Mouse (Mus musculus): ENCODE results near the gene Dnaic1. TPM values are rescaled to one million over a fixed set of nuclear protein-coding genes. Genes with fewer than 3 reads are reported as not detected.

Dnaic1 gene
- polyA plus RNA-seq, 1 experiment from 2014 or later, result 4.8 TPM

- H3K4me2 ChIP-seq (replicated peaks; ENCODE audit: low read depth, low read length), result no peak overlapping the region
- no peaks in the 10 kb centered on the region for H3K36me3 ChIP-seq (ENCODE audit: control insufficient read depth, insufficient read depth, low read length)
- ATAC-seq (ENCODE audit: insufficient number of reproducible peaks, insufficient read depth, low FRiP score, low read depth), result no peak
- 19% methylated on average over 6 of the region's 6 CpGs for WGBS
- H3K9ac ChIP-seq (replicated peaks; ENCODE audit: low read depth, low read length), result no peak overlapping the region
- H3K4me3 ChIP-seq (ENCODE audit: low read depth, low read length), result no peak overlapping the region
- H3K9me3 ChIP-seq (ENCODE audit: control insufficient read depth, low read depth, low read length), result no peaks in the 10 kb centered on the region
- 0 out of 2 replicates have a peak, but pooled peaks cover 3% of the 10 kb centered on the region for H3K4me1 ChIP-seq (ENCODE audit: control insufficient read depth, insufficient read depth, low read length)
- no peak overlapping the region for H3K27ac ChIP-seq (ENCODE audit: low read length)
- H3K27me3 ChIP-seq (ENCODE audit: control insufficient read depth, insufficient read depth, low read length), result no peaks in the 10 kb centered on the region
Measured at GRCm38 (mm10) chr4:41575914-41576313, 6.3 kb downstream of the Dnaic1 start.

GRCm38 (mm10) chr4:41583353-41583752, 13.8 kb downstream of the Dnaic1 start:
- Histone ChIP-seq H3K9ac (replicated peaks; ENCODE audit: low read depth, low read length) (no peak overlapping the region), H3K27me3 (ENCODE audit: control insufficient read depth, insufficient read depth, low read length) (no peaks in the 10 kb centered on the region), H3K27ac (ENCODE audit: low read length) (no peak overlapping the region), H3K9me3 (ENCODE audit: control insufficient read depth, low read depth, low read length) (no peaks in the 10 kb centered on the region), H3K36me3 (ENCODE audit: control insufficient read depth, insufficient read depth, low read length) (no peaks in the 10 kb centered on the region), H3K4me1 (ENCODE audit: control insufficient read depth, insufficient read depth, low read length) (no peaks in the 10 kb centered on the region), H3K4me3 (ENCODE audit: low read depth, low read length) (no peak overlapping the region), H3K4me2 (replicated peaks; ENCODE audit: low read depth, low read length) (no peak overlapping the region)
- 83% methylated on average over 7 of the region's 7 CpGs for WGBS
- ATAC-seq (ENCODE audit: insufficient number of reproducible peaks, insufficient read depth, low FRiP score, low read depth), result no peak

- Histone ChIP-seq H3K9ac (replicated peaks; ENCODE audit: low read depth, low read length) (no peak overlapping the region), H3K9me3 (ENCODE audit: control insufficient read depth, low read depth, low read length) (no peaks in the 10 kb centered on the region), H3K4me2 (replicated peaks; ENCODE audit: low read depth, low read length) (no peak overlapping the region), H3K36me3 (ENCODE audit: control insufficient read depth, insufficient read depth, low read length) (no peaks in the 10 kb centered on the region), H3K4me3 (ENCODE audit: low read depth, low read length) (no peak overlapping the region), H3K4me1 (ENCODE audit: control insufficient read depth, insufficient read depth, low read length) (no peaks in the 10 kb centered on the region), H3K27me3 (ENCODE audit: control insufficient read depth, insufficient read depth, low read length) (no peaks in the 10 kb centered on the region), H3K27ac (ENCODE audit: low read length) (no peak overlapping the region)
- no peak for ATAC-seq (ENCODE audit: insufficient number of reproducible peaks, insufficient read depth, low FRiP score, low read depth)
- 61% methylated on average over 4 of the region's 4 CpGs for WGBS
Measured at GRCm38 (mm10) chr4:41602818-41603217, 33.2 kb downstream of the Dnaic1 start.

- Histone ChIP-seq H3K4me1 (ENCODE audit: control insufficient read depth, insufficient read depth, low read length) (no peaks in the 10 kb centered on the region), H3K9ac (replicated peaks; ENCODE audit: low read depth, low read length) (no peak overlapping the region), H3K4me2 (replicated peaks; ENCODE audit: low read depth, low read length) (no peak overlapping the region), H3K27me3 (ENCODE audit: control insufficient read depth, insufficient read depth, low read length) (no peaks in the 10 kb centered on the region), H3K9me3 (ENCODE audit: control insufficient read depth, low read depth, low read length) (no peaks in the 10 kb centered on the region), H3K27ac (ENCODE audit: low read length) (no peak overlapping the region), H3K4me3 (ENCODE audit: low read depth, low read length) (no peak overlapping the region), H3K36me3 (ENCODE audit: control insufficient read depth, insufficient read depth, low read length) (no peaks in the 10 kb centered on the region)
- no peak for ATAC-seq (ENCODE audit: insufficient number of reproducible peaks, insufficient read depth, low FRiP score, low read depth)
- 43% methylated on average over 8 of the region's 8 CpGs for WGBS
Measured at GRCm38 (mm10) chr4:41604476-41605396, 35.2 kb downstream of the Dnaic1 start.

GRCm38 (mm10) chr4:41606784-41607183, 37.2 kb downstream of the Dnaic1 start:
- no peaks in the 10 kb centered on the region for H3K36me3 ChIP-seq (ENCODE audit: control insufficient read depth, insufficient read depth, low read length)
- ATAC-seq (ENCODE audit: insufficient number of reproducible peaks, insufficient read depth, low FRiP score, low read depth), result no peak
- H3K9me3 ChIP-seq (ENCODE audit: control insufficient read depth, low read depth, low read length), result no peaks in the 10 kb centered on the region
- H3K4me2 ChIP-seq (replicated peaks; ENCODE audit: low read depth, low read length), result no peak overlapping the region
- H3K4me3 ChIP-seq (ENCODE audit: low read depth, low read length), result no peak overlapping the region
- 34% methylated on average over 4 of the region's 4 CpGs for WGBS
- H3K9ac ChIP-seq (replicated peaks; ENCODE audit: low read depth, low read length), result no peak overlapping the region
- H3K27ac ChIP-seq (ENCODE audit: low read length), result no peak overlapping the region
- H3K27me3 ChIP-seq (ENCODE audit: control insufficient read depth, insufficient read depth, low read length), result no peaks in the 10 kb centered on the region
- no peaks in the 10 kb centered on the region for H3K4me1 ChIP-seq (ENCODE audit: control insufficient read depth, insufficient read depth, low read length)

GRCm38 (mm10) chr4:41609681-41610593, 40.4 kb downstream of the Dnaic1 start:
- no peak overlapping the region for H3K9ac ChIP-seq (replicated peaks; ENCODE audit: low read depth, low read length)
- no peaks in the 10 kb centered on the region for H3K4me1 ChIP-seq (ENCODE audit: control insufficient read depth, insufficient read depth, low read length)
- no peak overlapping the region for H3K4me2 ChIP-seq (replicated peaks; ENCODE audit: low read depth, low read length)
- ATAC-seq (ENCODE audit: insufficient number of reproducible peaks, insufficient read depth, low FRiP score, low read depth), result no peak
- no peak overlapping the region for H3K27ac ChIP-seq (ENCODE audit: low read length)
- WGBS, result 79% methylated on average over 10 of the region's 10 CpGs
- no peaks in the 10 kb centered on the region for H3K36me3 ChIP-seq (ENCODE audit: control insufficient read depth, insufficient read depth, low read length)
- H3K9me3 ChIP-seq (ENCODE audit: control insufficient read depth, low read depth, low read length), result no peaks in the 10 kb centered on the region
- H3K27me3 ChIP-seq (ENCODE audit: control insufficient read depth, insufficient read depth, low read length), result no peaks in the 10 kb centered on the region
- H3K4me3 ChIP-seq (ENCODE audit: low read depth, low read length), result no peak overlapping the region

GRCm38 (mm10) chr4:41610594-41610980, 41.0 kb downstream of the Dnaic1 start:
- no peaks in the 10 kb centered on the region for H3K27me3 ChIP-seq (ENCODE audit: control insufficient read depth, insufficient read depth, low read length)
- ATAC-seq (ENCODE audit: insufficient number of reproducible peaks, insufficient read depth, low FRiP score, low read depth), result no peak

GRCm38 (mm10) chr4:41612166-41612565, 42.6 kb downstream of the Dnaic1 start:
- Histone ChIP-seq H3K9me3 (ENCODE audit: control insufficient read depth, low read depth, low read length) (no peaks in the 10 kb centered on the region), H3K4me1 (ENCODE audit: control insufficient read depth, insufficient read depth, low read length) (no peaks in the 10 kb centered on the region), H3K9ac (replicated peaks; ENCODE audit: low read depth, low read length) (no peak overlapping the region), H3K36me3 (ENCODE audit: control insufficient read depth, insufficient read depth, low read length) (no peaks in the 10 kb centered on the region), H3K27me3 (ENCODE audit: control insufficient read depth, insufficient read depth, low read length) (no peaks in the 10 kb centered on the region), H3K27ac (ENCODE audit: low read length) (no peak overlapping the region), H3K4me2 (replicated peaks; ENCODE audit: low read depth, low read length) (no peak overlapping the region), H3K4me3 (ENCODE audit: low read depth, low read length) (no peak overlapping the region)
- 54% methylated on average over 8 of the region's 8 CpGs for WGBS
- ATAC-seq (ENCODE audit: insufficient number of reproducible peaks, insufficient read depth, low FRiP score, low read depth), result no peak

More at GRCm38 (mm10) chr4:41610594-41610980, 41.0 kb downstream of the Dnaic1 start:
- Histone ChIP-seq H3K36me3 (ENCODE audit: control insufficient read depth, insufficient read depth, low read length) (no peaks in the 10 kb centered on the region), H3K4me2 (replicated peaks; ENCODE audit: low read depth, low read length) (no peak overlapping the region), H3K9me3 (ENCODE audit: control insufficient read depth, low read depth, low read length) (no peaks in the 10 kb centered on the region), H3K4me3 (ENCODE audit: low read depth, low read length) (no peak overlapping the region), H3K4me1 (ENCODE audit: control insufficient read depth, insufficient read depth, low read length) (no peaks in the 10 kb centered on the region), H3K9ac (replicated peaks; ENCODE audit: low read depth, low read length) (no peak overlapping the region), H3K27ac (ENCODE audit: low read length) (no peak overlapping the region)
- WGBS, result 51% methylated on average over 6 of the region's 6 CpGs

Measured in stomach, embryonic 14.5 days (tissue).